Mouse (Mus musculus) kidney, adult 9 months (tissue): ENCODE data around the gene Gm7879.
"Not testable (repeated sequence)": the region's sequence is repeated elsewhere in the genome, so short reads cannot be mapped to it uniquely, and the experiment has no call there.

Experiments
- DNase-seq: peaks from one replicate; pipeline ENCODE4 v3.0.0; 2022

The Gm7879 gene

DNA sequence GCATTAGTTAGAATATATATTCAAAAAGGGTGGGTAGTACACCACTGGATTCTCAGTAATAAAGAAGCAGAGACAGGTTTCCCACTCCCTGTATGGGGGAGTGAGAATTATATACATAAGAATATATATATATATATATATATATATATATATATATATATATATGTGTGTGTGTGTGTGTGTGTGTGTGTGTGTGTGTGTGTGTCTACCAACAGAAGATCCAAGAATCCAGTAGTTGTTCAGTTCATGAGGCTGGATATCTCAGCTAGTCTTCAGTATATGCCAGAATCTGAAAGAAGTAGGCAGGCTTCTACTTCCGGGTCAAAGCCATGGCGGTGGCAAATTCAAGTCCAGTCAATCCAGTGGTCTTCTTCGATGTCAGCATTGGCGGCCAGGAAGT is at the start of gene Gm7879:
Gene Gm7879 (plus strand): TSS at position 301 of the 400 bp plus-strand sequence.
- not testable (repeated sequence) for DNase-seq

DNA sequence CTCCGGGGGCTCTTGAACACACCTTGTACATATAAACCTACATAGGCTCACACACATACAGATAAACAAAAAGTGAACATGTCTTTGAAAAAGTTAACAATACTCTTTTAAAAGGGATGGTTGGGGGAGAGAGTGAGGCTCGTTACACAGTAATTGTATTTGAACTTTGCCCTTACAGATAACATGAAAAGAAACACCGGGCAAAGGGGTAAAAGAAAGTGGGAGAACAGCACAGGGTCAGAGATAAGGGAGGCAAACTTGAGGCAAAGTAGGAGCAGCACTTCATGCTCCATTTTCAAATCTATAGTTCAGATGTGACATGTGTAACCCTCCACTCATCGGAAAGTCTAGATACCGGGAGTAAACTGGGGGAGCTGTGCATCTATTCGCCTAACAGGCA is 49.3 kb upstream of the Gm7879 start:
- DNase-seq, result no peak

- peak; percentile 40 for DNase-seq
Observed at GRCm38 (mm10) chr5:43865316-43865715, 47.6 kb upstream of the Gm7879 start.

DNA sequence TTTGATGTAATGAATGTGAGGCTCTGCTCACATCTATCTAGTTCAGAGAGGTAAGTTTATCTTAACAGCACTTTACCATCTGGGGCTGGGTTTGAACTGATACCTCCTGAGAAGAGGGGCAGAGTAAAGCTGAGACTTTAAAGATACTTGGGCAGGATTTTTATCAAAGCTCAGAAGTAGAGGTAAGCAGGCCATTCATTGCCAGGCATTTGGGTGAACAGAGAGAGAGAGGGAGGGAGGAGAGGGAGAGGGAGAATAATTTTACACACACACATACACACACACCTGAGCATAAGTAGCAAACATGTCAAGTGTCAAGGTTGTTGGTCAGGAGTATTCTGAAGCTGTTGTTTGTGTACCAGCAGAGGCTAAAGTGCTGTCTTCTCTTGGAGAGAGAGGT is 44.7 kb upstream of the Gm7879 start, which contains the start of gene Cd38:
Gene Cd38 (plus strand): TSS at position 301 of the 400 bp plus-strand sequence.
- no peak for DNase-seq

- peak; percentile 35 for DNase-seq
Observed at GRCm38 (mm10) chr5:43868711-43869600, 44.0 kb upstream of the Gm7879 start.

DNA sequence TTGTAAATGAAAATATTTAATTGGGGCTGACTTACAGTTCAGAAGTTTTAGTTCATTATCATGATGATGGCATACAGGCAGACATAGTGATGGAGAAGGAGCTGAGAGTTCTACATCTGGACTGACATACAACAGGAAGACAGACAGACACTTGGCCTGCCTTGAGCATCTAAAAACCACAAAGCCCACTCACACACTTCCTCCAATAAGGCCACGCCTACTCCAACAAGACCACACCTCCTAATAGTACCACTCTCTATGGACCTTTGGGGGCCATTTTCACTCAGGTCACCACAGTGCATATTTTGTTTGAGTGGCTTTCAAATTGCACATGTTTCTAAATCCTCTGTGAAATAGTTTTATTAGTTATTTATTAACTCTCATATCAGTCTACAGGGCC is 41.1 kb upstream of the Gm7879 start:
- no peak for DNase-seq

GRCm38 (mm10) chr5:43872652-43873051 is 40.3 kb upstream of the Gm7879 start:
- DNase-seq, result no peak

DNA sequence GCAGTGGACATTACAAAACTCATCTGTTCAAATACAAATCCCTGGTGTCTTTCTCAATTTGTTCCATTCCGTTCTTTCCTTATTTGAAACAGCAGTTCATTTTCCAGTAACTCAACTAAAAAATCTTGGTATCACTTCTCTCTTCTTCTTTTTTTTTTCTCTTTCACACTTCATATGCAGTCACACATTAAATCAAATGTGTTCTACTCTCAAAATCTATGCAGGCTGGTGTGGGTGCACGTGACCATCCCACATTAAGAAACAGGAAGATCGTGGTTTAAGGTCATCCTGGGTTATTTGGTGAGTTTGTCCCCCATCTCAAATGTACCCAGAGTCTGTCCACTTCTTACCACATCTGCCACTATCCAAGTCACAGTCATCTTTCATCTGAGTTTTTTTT is 30.9 kb upstream of the Gm7879 start:
- DNase-seq, result no peak

GRCm38 (mm10) chr5:43885060-43885820 is 27.7 kb upstream of the Gm7879 start:
- no peak for DNase-seq

GRCm38 (mm10) chr5:43892386-43892785 is 20.6 kb upstream of the Gm7879 start:
- DNase-seq, result peak; percentile 75

- peak; percentile 88 for DNase-seq
Observed at GRCm38 (mm10) chr5:43894113-43894512, 18.8 kb upstream of the Gm7879 start.

- no peak for DNase-seq
Observed at GRCm38 (mm10) chr5:43895931-43896330, 17.0 kb upstream of the Gm7879 start.

DNA sequence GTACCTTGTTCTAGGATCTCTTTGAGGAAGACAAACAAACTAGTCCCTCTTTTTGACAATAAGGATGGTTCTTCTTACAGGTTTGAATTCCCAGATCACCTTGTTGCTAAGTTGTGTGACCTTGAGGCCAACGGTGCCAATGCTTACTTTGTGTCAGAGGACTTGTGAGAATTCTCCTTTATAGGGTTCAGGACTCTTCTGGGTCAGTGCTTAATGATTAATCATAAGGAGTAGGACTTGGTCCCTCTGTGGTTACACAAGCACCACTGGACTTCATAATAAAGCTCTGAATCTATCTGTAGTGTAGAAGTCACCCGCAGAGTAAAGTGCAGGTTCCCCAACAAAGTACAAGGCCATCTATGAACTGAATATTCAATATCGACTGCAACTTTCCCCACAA is 8.3 kb upstream of the Gm7879 start:
- peak; percentile 89 for DNase-seq

- DNase-seq, result no peak
Observed at GRCm38 (mm10) chr5:43909213-43909612, 3.7 kb upstream of the Gm7879 start.

GRCm38 (mm10) chr5:43910006-43910405 is 2.9 kb upstream of the Gm7879 start:
- peak; percentile 47 for DNase-seq

DNA sequence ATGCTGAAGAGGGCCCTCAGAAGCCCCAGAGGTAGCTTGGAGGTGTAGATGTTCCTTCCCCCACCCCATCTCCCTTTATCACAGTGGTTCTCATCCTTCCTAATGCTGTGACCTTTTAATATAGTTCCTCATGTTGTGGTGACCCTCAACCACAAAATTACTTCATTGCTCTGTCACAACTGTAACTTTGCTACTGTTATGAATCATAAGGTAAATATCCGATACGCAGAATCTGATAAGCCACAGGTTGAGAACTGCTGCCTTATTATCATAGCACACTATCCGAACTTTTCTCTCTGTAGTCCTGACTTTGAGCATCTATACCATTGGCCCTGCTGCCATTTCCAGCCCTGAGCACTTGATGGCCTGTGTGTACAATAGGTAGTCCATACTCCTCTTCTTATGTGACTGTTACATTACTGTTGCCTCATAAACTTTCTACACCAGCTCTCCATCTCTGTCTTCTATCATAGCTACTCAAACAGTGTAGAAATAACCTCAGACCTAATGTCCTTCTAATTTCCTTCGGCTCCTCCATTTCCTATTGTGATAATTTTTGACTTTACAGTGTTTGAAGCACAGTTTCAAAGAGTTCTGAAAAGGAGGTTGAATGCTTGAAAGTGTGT is 2.4 kb downstream of the Gm7879 start:
- DNase-seq, result no peak

DNA sequence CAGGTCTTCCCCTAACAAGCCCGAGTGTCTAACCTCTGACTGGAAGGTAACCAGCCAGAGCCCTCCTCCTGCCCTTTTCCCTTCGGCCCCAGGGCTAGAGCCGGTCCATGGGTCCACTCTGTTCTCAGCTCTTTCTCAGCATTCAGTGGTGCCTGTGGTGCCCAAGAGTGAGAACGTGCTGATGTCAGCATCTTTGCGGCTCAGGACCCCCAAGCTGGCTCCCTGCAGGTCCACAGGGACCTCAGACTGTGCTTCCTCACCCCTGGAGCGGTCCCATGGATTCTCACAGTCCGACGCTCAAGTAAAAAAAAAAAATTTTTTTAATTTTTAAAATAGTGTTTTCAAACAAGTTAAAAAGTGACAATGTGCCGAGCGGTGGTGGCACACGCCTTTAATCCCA is 8.9 kb downstream of the Gm7879 start:
- DNase-seq, result peak; percentile 35

DNA sequence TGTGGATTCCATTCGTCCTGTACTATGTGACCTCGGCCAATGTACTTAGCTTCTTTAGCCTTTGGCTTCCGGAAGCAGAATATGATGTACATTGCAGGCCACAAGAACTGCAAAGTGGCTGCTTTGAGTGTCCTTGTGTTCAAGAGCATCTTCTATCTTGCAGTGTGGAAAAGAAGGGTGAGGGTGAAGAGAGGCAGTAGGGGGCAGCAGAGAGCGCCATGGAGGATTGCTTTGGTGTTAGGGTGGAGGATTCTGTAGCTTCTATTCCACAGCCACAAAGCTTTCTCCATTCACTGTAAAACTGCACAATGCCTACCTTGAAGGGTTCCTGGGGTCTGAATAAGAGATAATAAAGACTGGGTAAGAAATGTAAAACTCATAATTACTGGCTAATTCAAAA is 11.0 kb downstream of the Gm7879 start:
- peak; percentile 72 for DNase-seq

DNA sequence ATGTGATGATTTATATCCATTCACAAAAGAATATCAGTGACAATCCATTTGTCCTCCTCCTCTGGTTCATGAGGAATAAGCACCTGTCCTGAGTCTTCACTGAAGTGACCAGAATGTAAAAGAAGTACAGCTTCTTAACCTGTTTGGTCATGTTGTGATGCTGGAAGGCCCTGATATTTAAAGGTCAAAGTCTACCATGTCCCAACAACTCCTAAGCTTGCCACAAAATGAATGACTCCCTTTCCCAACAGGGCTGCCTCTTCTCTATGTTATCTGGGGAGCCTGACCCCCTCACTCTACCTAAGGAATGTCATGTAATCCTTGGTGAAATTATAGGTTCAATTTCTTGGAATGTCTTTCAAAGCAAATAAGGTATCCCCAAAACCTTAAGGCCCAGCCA is 14.8 kb downstream of the Gm7879 start:
- DNase-seq, result no peak

DNA sequence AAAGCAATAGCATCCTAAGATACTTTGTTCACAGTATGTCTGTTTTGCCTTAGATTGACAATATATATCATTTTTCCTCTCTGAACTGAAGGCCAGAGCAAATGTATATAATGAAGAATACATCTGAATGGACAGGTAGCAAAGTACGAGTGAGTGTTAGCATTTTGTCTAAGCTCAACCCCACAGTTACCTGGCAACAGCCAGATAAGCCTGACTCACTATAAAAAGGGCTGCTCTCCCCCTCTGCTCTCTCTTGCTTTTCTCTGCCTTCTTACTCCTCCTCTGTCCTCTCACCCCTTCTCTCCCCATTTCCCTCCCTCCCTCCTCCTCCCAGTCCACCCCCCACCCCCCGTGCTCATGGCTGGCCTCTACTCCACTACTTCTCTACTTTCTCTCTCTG is 20.3 kb downstream of the Gm7879 start:
- DNase-seq, result no peak

DNA sequence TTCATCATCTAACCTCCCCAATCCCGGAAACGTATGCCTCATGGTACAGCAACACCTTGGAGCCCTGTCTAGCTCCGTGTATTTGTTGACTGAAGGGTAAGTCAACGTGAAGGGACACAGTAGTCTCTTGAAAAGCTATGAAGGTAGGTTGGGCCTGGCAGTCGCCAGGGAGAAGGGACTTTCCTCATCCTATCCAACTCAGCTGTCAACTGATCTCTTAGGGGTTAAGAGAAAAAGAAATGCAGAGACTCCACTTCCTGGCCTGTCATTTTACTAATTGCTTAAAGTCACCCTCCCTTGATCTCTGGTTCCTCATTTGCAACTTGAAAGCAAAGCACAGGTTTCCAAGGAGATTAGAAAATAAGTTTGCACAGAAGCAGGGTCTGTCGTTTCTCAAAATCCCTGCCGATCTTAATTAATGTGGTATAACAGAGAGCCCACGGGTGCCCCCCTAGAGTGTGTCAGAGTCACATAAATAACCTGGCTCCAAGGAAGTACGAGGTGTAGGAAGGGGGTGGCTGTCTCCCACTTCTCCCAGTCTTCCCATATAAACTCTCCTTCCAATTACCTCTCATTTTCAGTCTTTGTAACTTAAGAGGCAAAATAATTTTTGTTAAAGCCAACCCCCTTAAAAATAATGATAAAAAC is 34.5 kb downstream of the Gm7879 start:
- peak; percentile 4 for DNase-seq

DNA sequence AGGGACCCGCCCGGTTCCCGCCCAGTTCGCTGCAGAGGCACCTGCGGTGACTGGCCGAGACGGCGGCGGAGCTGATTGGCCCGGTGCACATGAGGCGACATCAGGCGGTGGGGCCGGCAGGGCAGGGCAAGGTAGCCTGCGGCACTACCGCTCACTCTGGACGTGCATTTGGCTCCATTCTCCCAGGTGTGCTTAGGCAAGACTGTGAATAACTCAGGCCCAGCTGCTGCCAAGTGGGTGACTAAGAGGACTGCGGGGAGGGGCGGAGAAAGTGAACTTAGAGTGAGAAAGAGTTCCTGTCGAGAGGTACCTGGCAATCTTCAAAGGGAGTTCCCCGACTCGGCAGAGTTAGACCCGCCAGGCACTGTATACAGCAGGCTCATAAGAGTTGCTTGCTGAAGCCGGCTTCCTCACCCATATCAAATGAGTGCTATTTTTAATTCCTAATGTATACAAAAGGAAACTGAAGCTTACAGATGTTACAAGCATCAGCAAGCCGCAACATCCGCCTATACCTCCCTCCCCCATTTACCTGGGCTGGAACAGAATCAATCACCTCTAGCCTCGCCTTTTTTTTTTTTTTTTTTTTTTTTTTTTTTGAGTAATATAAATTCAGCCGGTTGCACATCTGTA is 35.3 kb downstream of the Gm7879 start:
- DNase-seq, result peak; percentile 81
